Mouse (Mus musculus): Measurements from ENCODE around the gene Cotl1.

GRCm38 (mm10) chr8:119831336-119831995 is 8.9 kb downstream of the Cotl1 start:
- no peak for TF ChIP-seq CTCF (IDR thresholded peaks at IDR 0.05; ENCODE audit: extremely low read depth, insufficient read depth, insufficient read length, insufficient replicate concordance)
- TF ChIP-seq POLR2A (IDR thresholded peaks at IDR 0.05; ENCODE audit: low read depth, low read length) = no peak
